Mouse (Mus musculus) liver, postnatal 0 days (tissue): ENCODE measurements at regions not wholly inside any gene's neighbourhood (a gene's known extent, or its start where the extent isn't known, plus 50 kb on each side); places are given as distances from the start of the nearest gene placed in this dataset.

Source experiments
- CTCF ChIP-seq: sonication (generic); IDR thresholded peaks from 2 replicates; pipeline ENCODE4 v1.5.1; 2016; ENCODE audit warnings: antibody characterized with exemption, low read depth
- EP300 ChIP-seq: IDR thresholded peaks from 2 replicates; pipeline ENCODE4 v1.6.1; 2016; ENCODE audit warnings: antibody characterized with exemption, low read depth, mild to moderate bottlenecking

- TF ChIP-seq CTCF = no peak
- no peak for TF ChIP-seq EP300
These were observed 437.2 kb upstream of the Klhl1 start for GRCm38 (mm10) chr14:96956115-96956514.
